Comparison of ENCODE assay signal across 8 mouse cellular contexts in genomic region chrX:143482866-143483265, GRCm38 (mm10). TPM values are rescaled to one million over a fixed set of nuclear protein-coding genes. Genes with fewer than 3 reads are reported as not detected.
DNase-seq lines count a peak whose midpoint lies in the region; ATAC-seq lines count a peak whose summit lies in the region.

No protein-coding gene starts in this region.

- peak; percentile 100 for DNase-seq in adrenal gland, adult 18-20 months (ENCODE audit: low spot score in 2 of 2)
- peak; percentile 100 for DNase-seq in left cerebral cortex, postnatal 10 days (ENCODE audit: extremely low spot score in 1 of 2, low spot score in 2 of 2)
- peak; percentile 100 for DNase-seq in right cerebral cortex, postnatal 10 days (ENCODE audit: low spot score in 2 of 2)
- peak; percentile 100 for DNase-seq in urinary bladder, postnatal 25 days (ENCODE audit: low spot score)

- H3K9me3 ChIP-seq in embryonic facial prominence, embryonic 12.5 days, result no peaks in the 10 kb centered on the region
- H3K9me3 ChIP-seq in intestine, embryonic 16.5 days (ENCODE audit: control insufficient read depth, low read length), result no peaks in the 10 kb centered on the region

- H3K4me1 ChIP-seq in embryonic facial prominence, embryonic 12.5 days, result no peaks in the 10 kb centered on the region
- no peaks in the 10 kb centered on the region for H3K4me1 ChIP-seq in intestine, embryonic 16.5 days (ENCODE audit: control insufficient read depth, insufficient read depth, low read length)

- ATAC-seq in embryonic facial prominence, embryonic 12.5 days (ENCODE audit: insufficient number of reproducible peaks, insufficient read depth, low FRiP score, low TSS enrichment), result peak; percentile 100
- peak; percentile 100 for ATAC-seq in granulocyte monocyte progenitor cell, adult 5-6 weeks (replicated peaks; ENCODE audit: poor library complexity, severe bottlenecking)
- ATAC-seq in intestine, embryonic 16.5 days, result peak; percentile 100
- ATAC-seq in megakaryocyte progenitor cell, adult 5-6 weeks (replicated peaks; ENCODE audit: poor library complexity), result peak; percentile 100

- H3K9ac ChIP-seq in embryonic facial prominence, embryonic 12.5 days, result no peak overlapping the region
- H3K9ac ChIP-seq in intestine, embryonic 16.5 days (ENCODE audit: low read depth, low read length), result no peak overlapping the region

- H3K36me3 ChIP-seq in embryonic facial prominence, embryonic 12.5 days, result no peaks in the 10 kb centered on the region
- no peaks in the 10 kb centered on the region for H3K36me3 ChIP-seq in intestine, embryonic 16.5 days (ENCODE audit: control insufficient read depth, insufficient read depth, low read length)

- intact Hi-C loops in left cerebral cortex, postnatal 10 days (cut with DNase I), result no loop called here

- no peak overlapping the region for H3K4me3 ChIP-seq in embryonic facial prominence, embryonic 12.5 days
- no peak overlapping the region for H3K4me3 ChIP-seq in intestine, embryonic 16.5 days (ENCODE audit: low read length)

- WGBS in embryonic facial prominence, embryonic 12.5 days, result 81% methylated on average over 3 of the region's 3 CpGs
- WGBS in intestine, embryonic 16.5 days, result 69% methylated on average over 3 of the region's 3 CpGs

- no peaks in the 10 kb centered on the region for H3K27me3 ChIP-seq in embryonic facial prominence, embryonic 12.5 days
- H3K27me3 ChIP-seq in intestine, embryonic 16.5 days (replicated peaks; ENCODE audit: control insufficient read depth, insufficient read depth, low read length), result no peaks in the 10 kb centered on the region

- no peak overlapping the region for H3K4me2 ChIP-seq in embryonic facial prominence, embryonic 12.5 days (replicated peaks)
- H3K4me2 ChIP-seq in intestine, embryonic 16.5 days (ENCODE audit: low read depth, low read length), result no peak overlapping the region

- H3K27ac ChIP-seq in embryonic facial prominence, embryonic 12.5 days, result no peak overlapping the region
- no peak overlapping the region for H3K27ac ChIP-seq in intestine, embryonic 16.5 days (ENCODE audit: low read length)

RNA-seq across cellular contexts. Expression of gene Pak3, which starts 35.5 kb away (rescaled TPM):
- 10 to 100 TPM; 23.2 to 30.2 TPM for total RNA-seq in adrenal gland, adult 18-20 months (2021)
- polyA plus RNA-seq in embryonic facial prominence, embryonic 12.5 days (2016; fragmentation: Nextera tagmentation; extraction: Ambion mirVana), result 22.7 and 25.7 TPM in 2 replicates
- total RNA-seq in granulocyte monocyte progenitor cell, adult 5-6 weeks (2014; fragmentation: Nextera tagmentation), result not detected in 2 replicates
- not detected in 2 replicates for total RNA-seq in granulocyte monocyte progenitor cell, adult 5-6 weeks (2017)
- polyA plus RNA-seq in intestine, embryonic 16.5 days (2015; fragmentation: Nextera tagmentation; extraction: Ambion mirVana), result 3.7 and 5.3 TPM in 2 replicates
- 100 to 1,000 TPM; 164 to 180 TPM for total RNA-seq in left cerebral cortex, postnatal 10 days (2021)
- total RNA-seq in megakaryocyte progenitor cell, adult 5-6 weeks (2015), result not detected in 2 replicates
- total RNA-seq in megakaryocyte progenitor cell, adult 5-6 weeks (2017), result not detected in 2 replicates

Comparison
In these comparisons a context has a peak if more than half of its experiments do, and no peak if none do; other contexts are left out.
1. RNA of gene Pak3, which starts 35.5 kb away (total RNA-seq): 164 to 180 TPM in left cerebral cortex, postnatal 10 days and 23.2 to 30.2 TPM in adrenal gland, adult 18-20 months; not detected in granulocyte monocyte progenitor cell, adult 5-6 weeks and not detected in megakaryocyte progenitor cell, adult 5-6 weeks; every median in the first group is over 10 times any median in the second.
2. Peak in every context shown above with its lines, with median percentiles within 50 percentile points of each other: DNase-seq and ATAC-seq.